Mouse (Mus musculus): ENCODE data around the gene Ncmap. TPM values are rescaled to one million over a fixed set of nuclear protein-coding genes. Genes with fewer than 3 reads are reported as not detected.

Gene Ncmap
- polyA plus RNA-seq (2015; fragmentation: Nextera tagmentation; extraction: Ambion mirVana), result 6.1 and 7.3 TPM in 2 replicates

DNA sequence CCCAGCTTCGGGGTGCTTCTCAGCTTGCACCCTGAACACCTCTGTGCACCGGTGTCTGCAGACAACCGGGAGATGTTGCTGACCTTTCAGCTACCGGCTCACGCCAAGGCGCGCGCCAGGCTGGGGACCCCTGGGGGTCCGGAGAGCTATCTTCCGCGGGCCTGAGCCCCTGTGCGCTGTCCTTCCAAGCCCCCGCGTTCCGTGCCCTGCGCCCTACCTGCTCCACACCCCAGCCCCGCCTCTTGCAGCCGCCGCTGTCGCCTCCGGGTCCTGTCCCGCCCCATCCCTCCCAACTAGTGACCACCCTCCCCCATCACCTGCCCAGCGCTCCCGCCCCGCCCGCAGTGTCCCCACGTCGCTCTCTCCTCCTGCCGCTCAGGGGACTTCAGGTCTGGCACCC is at the start of gene Ncmap:
Gene Ncmap (minus strand): TSS at position 237 of the 400 bp plus-strand sequence.
- no peak within 1 kb of the TSS for H3K27ac ChIP-seq (ENCODE audit: low read length)
- ATAC-seq, result peak; percentile 51
- H3K9ac ChIP-seq (ENCODE audit: low read depth, low read length), result peak within 1 kb of the TSS; percentile 68

DNA sequence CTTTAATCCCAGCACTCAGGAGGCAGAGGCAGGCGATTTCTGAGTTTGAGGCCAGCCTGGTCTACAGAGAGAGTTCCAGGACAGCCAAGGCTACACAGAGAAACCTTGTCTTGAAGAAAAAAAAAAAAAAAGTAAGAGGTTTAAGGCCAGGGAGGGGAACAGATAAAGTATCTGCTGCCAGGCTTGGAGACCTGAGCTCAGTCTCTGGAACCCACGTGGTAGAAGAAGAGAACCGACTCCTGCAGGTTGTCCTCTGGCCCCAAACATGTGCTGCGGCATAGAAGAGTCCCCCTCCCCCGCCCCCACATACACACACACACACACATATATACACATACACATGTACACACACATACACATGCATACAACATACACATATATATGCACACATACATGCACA is 44.4 kb upstream of the Ncmap start:
- H3K4me2 ChIP-seq (ENCODE audit: low read depth, low read length), result no peak overlapping the region
- no peaks in the 10 kb centered on the region for H3K36me3 ChIP-seq (ENCODE audit: control insufficient read depth, insufficient read depth, low read length)
- peaks cover 7% of the 10 kb centered on the region for H3K4me1 ChIP-seq (ENCODE audit: control insufficient read depth, insufficient read depth, low read length)
- no peak overlapping the region for H3K9ac ChIP-seq (ENCODE audit: low read depth, low read length)
- no peak overlapping the region for H3K4me3 ChIP-seq (ENCODE audit: low read length)
- H3K9me3 ChIP-seq (ENCODE audit: control insufficient read depth, low read length), result no peaks in the 10 kb centered on the region
- WGBS, result 75% methylated on average over 5 of the region's 5 CpGs
- H3K27me3 ChIP-seq (replicated peaks; ENCODE audit: control insufficient read depth, insufficient read depth, low read length), result no peaks in the 10 kb centered on the region
- no peak for ATAC-seq
- no peak overlapping the region for H3K27ac ChIP-seq (ENCODE audit: low read length)

More for the DNA sequence above, at the start of gene Ncmap:
- under 1% methylated on average over 29 of the region's 29 CpGs for WGBS
- Histone ChIP-seq H3K4me2 (ENCODE audit: low read depth, low read length) (peak within 1 kb of the TSS; percentile 91), H3K27me3 (replicated peaks; ENCODE audit: control insufficient read depth, insufficient read depth, low read length) (0 out of 2 replicates have a peak, but pooled peaks cover 9% of the 10 kb centered on the region), H3K4me3 (ENCODE audit: low read length) (peak within 1 kb of the TSS; percentile 57), H3K9me3 (ENCODE audit: control insufficient read depth, low read length) (no peaks in the 10 kb centered on the region), H3K36me3 (ENCODE audit: control insufficient read depth, insufficient read depth, low read length) (no peaks in the 10 kb centered on the region), H3K4me1 (ENCODE audit: control insufficient read depth, insufficient read depth, low read length) (peaks cover 13% of the 10 kb centered on the region; the same call in 1 of the 2 replicates)

DNA sequence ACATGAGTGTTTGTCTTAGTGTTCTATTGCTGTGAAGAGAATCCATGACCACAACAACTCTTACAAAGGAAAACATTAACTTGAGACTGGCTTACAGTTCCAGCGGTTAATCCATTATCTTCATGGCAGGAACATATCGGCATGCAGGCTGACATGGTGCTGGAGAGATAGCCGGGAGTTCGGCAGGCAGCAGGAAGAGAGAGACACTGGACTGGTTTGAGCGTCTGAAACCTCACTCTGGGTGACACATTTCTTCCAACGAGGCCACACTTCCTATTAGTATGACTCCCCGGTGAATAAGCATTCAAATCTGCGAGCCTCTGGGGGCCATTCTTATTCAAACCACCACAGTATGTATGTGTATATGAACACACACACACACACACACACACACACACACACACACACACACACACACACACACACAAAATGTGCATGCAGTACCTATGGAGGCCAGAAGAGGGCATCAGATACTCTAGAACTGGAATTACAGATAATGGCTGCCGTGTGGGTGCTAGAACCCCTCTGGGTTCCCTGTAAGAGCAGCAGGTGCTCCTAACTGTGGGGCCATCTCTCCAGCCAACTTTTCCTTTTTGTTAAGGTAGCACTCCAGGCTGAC is 42.0 kb upstream of the Ncmap start:
- WGBS, result 44% methylated on average over 9 of the region's 9 CpGs
- no peak overlapping the region for H3K4me2 ChIP-seq (ENCODE audit: low read depth, low read length)
- no peaks in the 10 kb centered on the region for H3K36me3 ChIP-seq (ENCODE audit: control insufficient read depth, insufficient read depth, low read length)
- H3K4me1 ChIP-seq (ENCODE audit: control insufficient read depth, insufficient read depth, low read length), result peaks cover 8% of the 10 kb centered on the region
- no peak overlapping the region for H3K4me3 ChIP-seq (ENCODE audit: low read length)
- no peaks in the 10 kb centered on the region for H3K9me3 ChIP-seq (ENCODE audit: control insufficient read depth, low read length)
- peak overlapping the region; percentile 48; the same call in 1 of the 2 replicates for H3K27ac ChIP-seq (ENCODE audit: low read length)
- H3K27me3 ChIP-seq (replicated peaks; ENCODE audit: control insufficient read depth, insufficient read depth, low read length), result no peaks in the 10 kb centered on the region
- H3K9ac ChIP-seq (ENCODE audit: low read depth, low read length), result no peak overlapping the region
- no peak for ATAC-seq

DNA sequence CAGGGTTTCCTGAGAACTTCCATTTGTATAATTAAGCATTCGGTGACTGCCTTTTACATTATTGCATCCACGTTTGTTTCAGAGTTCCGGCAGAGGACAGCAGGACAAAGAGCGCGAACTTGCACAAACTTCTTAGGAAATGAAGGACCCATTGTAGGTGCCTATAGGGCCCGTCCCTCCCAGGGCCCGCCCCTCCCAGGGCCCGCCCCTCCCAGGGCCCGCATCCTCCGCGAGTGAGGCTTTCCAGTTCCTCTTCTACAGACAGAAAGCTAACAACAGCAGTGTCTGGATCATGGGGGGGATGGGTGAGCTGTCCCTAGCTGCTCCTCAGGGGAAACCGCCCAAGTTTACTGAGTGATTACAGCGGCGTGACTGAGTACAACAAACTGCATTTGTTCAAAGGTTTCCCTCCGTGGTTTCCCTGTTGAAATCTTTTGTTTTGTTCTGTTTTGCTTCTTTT is 41.2 kb upstream of the Ncmap start:
- peak; percentile 93 for ATAC-seq
- peak overlapping the region; percentile 6; the same call in 1 of the 2 replicates for H3K4me3 ChIP-seq (ENCODE audit: low read length)

DNA sequence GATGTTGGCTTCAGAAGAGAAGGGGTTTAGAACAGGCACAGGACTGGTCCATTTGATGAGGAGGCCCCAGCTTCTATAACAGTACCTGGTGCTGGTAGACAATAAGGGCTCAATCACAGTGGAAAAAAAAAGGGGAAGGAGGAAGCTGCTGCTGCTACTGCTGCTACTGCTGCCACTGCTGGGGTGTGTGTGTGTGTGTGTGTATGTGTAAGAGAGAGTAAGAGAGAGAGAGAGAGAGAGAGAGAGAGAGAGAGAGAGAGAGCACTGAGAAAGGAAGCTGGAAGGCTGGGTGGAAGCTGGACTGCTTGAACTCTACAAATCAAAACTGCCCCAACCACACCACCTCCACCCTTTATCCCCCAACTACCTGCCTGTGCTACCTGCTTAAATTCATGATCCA is 39.9 kb upstream of the Ncmap start:
- Histone ChIP-seq H3K9me3 (ENCODE audit: control insufficient read depth, low read length) (no peaks in the 10 kb centered on the region), H3K4me2 (ENCODE audit: low read depth, low read length) (no peak overlapping the region), H3K27ac (ENCODE audit: low read length) (peak overlapping the region; percentile 56; the same call in 1 of the 2 replicates), H3K4me1 (ENCODE audit: control insufficient read depth, insufficient read depth, low read length) (peaks cover 19% of the 10 kb centered on the region), H3K36me3 (ENCODE audit: control insufficient read depth, insufficient read depth, low read length) (no peaks in the 10 kb centered on the region), H3K27me3 (replicated peaks; ENCODE audit: control insufficient read depth, insufficient read depth, low read length) (no peaks in the 10 kb centered on the region), H3K4me3 (ENCODE audit: low read length) (no peak overlapping the region), H3K9ac (ENCODE audit: low read depth, low read length) (no peak overlapping the region)
- ATAC-seq, result no peak

More for the DNA sequence above, 41.2 kb upstream of the Ncmap start:
- 2% methylated on average over 15 of the region's 15 CpGs for WGBS
- no peaks in the 10 kb centered on the region for H3K27me3 ChIP-seq (replicated peaks; ENCODE audit: control insufficient read depth, insufficient read depth, low read length)
- H3K4me2 ChIP-seq (ENCODE audit: low read depth, low read length), result peak overlapping the region; percentile 39
- no peaks in the 10 kb centered on the region for H3K9me3 ChIP-seq (ENCODE audit: control insufficient read depth, low read length)
- peaks cover 14% of the 10 kb centered on the region for H3K4me1 ChIP-seq (ENCODE audit: control insufficient read depth, insufficient read depth, low read length)
- H3K27ac ChIP-seq (ENCODE audit: low read length), result peak overlapping the region; percentile 67
- no peak overlapping the region for H3K9ac ChIP-seq (ENCODE audit: low read depth, low read length)
- no peaks in the 10 kb centered on the region for H3K36me3 ChIP-seq (ENCODE audit: control insufficient read depth, insufficient read depth, low read length)

DNA sequence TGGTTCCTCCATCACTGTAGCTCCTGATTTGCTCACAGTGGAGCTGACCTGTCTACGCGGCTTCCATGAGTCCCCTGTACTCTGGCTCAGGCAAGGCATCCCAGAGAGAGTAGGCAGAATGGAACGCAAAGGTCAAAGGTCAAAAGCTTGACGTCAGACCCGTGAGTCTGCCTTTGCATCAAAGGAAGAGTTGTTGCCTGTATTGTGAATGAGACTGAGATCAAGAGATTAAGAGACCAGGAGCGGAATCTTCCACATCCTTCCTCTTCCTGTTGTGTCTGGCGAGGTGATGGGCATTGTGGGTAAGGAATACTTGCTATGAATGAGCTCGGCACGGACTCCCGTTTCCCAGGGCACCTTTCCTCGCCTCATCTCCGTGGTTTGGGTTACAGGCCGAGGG is 38.3 kb upstream of the Ncmap start:
- peaks cover 20% of the 10 kb centered on the region for H3K4me1 ChIP-seq (ENCODE audit: control insufficient read depth, insufficient read depth, low read length)
- 59% methylated on average over 13 of the region's 13 CpGs for WGBS
- no peaks in the 10 kb centered on the region for H3K9me3 ChIP-seq (ENCODE audit: control insufficient read depth, low read length)
- no peak overlapping the region for H3K9ac ChIP-seq (ENCODE audit: low read depth, low read length)
- H3K4me3 ChIP-seq (ENCODE audit: low read length), result no peak overlapping the region
- no peaks in the 10 kb centered on the region for H3K36me3 ChIP-seq (ENCODE audit: control insufficient read depth, insufficient read depth, low read length)
- ATAC-seq, result no peak
- no peak overlapping the region for H3K4me2 ChIP-seq (ENCODE audit: low read depth, low read length)
- no peak overlapping the region for H3K27ac ChIP-seq (ENCODE audit: low read length)
- H3K27me3 ChIP-seq (replicated peaks; ENCODE audit: control insufficient read depth, insufficient read depth, low read length), result no peaks in the 10 kb centered on the region

DNA sequence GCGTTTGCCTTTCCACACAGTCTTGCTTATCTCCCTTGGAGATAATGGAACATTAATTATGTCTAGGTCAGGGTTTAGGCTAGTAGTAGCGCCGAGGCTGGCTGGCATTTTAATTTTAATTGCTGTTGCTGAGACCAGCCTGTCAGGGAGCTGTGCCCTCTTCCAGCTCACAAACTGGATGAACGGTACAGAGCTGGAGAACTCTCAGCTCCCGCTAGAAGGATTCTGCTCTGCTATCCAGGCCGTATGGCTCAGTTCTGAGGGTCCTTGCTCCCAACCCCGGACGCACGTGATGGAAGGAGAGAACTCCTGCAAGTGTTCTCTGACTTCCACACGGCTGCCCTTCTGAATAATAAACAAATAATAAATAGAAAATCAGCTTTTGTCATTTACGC is 36.4 kb upstream of the Ncmap start:
- no peak for ATAC-seq
- peak overlapping the region; percentile 91 for H3K9ac ChIP-seq (ENCODE audit: low read depth, low read length)
- WGBS, result 14% methylated on average over 11 of the region's 11 CpGs
- peak overlapping the region; percentile 85 for H3K4me3 ChIP-seq (ENCODE audit: low read length)
- H3K9me3 ChIP-seq (ENCODE audit: control insufficient read depth, low read length), result no peaks in the 10 kb centered on the region
- no peaks in the 10 kb centered on the region for H3K36me3 ChIP-seq (ENCODE audit: control insufficient read depth, insufficient read depth, low read length)
- H3K27ac ChIP-seq (ENCODE audit: low read length), result peak overlapping the region; percentile 77
- H3K27me3 ChIP-seq (replicated peaks; ENCODE audit: control insufficient read depth, insufficient read depth, low read length), result no peaks in the 10 kb centered on the region
- H3K4me2 ChIP-seq (ENCODE audit: low read depth, low read length), result peak overlapping the region; percentile 93
- peaks cover 17% of the 10 kb centered on the region for H3K4me1 ChIP-seq (ENCODE audit: control insufficient read depth, insufficient read depth, low read length)

DNA sequence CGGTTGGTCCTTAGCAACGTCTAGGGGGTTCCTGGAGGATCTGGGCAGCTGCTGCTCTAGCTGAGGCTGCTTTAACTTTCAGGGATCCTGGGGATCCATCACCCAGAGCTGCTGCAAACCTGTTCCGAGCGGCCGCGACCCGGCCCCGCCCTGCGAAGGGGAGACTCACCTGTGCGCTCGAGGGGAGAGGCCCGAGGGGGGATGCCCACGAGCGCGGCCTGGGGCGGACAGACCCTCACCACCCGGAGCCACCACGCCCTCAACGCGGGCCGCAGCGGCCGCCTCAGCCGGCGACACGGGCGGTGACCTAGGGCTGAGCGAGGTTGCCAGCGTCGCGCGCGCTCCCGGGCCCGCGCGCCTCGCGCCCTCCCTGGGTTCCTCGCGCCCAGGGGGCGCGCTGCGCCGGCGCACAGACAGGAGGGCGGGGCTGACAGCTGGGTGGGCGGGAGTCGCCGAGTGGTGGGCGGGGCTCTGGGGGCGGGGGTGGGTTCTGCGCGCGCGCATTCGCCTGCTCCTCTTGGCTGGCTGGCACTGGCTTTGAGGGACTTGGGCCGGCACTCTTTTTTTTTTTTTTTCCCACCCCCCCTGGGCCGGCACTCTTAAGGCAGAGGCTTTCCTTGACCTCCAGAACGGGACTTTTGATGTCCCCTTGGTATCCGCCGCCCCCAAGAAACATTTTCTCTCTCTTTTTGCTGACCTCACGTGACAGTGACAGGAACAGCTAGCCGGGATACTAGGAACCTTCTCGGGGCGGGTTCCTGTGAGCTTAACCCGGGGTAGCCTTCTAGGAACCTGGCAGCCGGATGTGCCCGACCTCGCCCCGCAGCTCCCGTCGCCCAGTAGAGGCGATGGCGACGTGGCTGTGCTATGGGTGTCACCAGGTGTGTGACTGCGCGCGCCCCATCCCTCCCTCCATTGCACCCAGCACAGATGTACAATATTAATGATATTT is 35.7 kb upstream of the Ncmap start, which contains the start of gene Rcan3:
Gene Rcan3 (minus strand): TSS at position 411 of the 952 bp plus-strand sequence.
- Histone ChIP-seq H3K36me3 (ENCODE audit: control insufficient read depth, insufficient read depth, low read length) (no peaks in the 10 kb centered on the region), H3K9ac (ENCODE audit: low read depth, low read length) (peak within 1 kb of the TSS; percentile 91), H3K4me1 (ENCODE audit: control insufficient read depth, insufficient read depth, low read length) (peaks cover 17% of the 10 kb centered on the region), H3K4me2 (ENCODE audit: low read depth, low read length) (peak within 1 kb of the TSS; percentile 93), H3K27ac (ENCODE audit: low read length) (peak within 1 kb of the TSS; percentile 77), H3K4me3 (ENCODE audit: low read length) (peak within 1 kb of the TSS; percentile 85), H3K27me3 (replicated peaks; ENCODE audit: control insufficient read depth, insufficient read depth, low read length) (no peaks in the 10 kb centered on the region), H3K9me3 (ENCODE audit: control insufficient read depth, low read length) (no peaks in the 10 kb centered on the region)
- peak; percentile 86 for ATAC-seq
- under 1% methylated on average over 73 of the region's 79 CpGs for WGBS

DNA sequence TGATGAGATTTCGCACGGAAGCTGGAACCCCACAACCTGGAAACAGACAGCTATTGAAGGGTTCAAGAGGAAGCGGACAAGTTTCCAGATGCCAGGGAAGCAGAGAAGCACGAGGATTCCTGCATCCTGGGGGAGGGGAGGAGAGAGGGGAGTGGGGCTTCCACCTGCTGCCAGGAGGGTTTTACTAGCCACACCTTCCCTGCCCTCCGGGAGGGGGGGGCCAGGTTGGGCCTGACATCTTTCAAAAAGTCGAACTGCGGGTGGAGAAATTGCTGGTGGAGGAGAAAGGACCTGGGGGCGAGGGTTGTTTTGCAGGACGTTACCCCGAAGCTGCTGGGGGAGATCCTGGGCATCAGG is 35.0 kb upstream of the Ncmap start:
- no peak for ATAC-seq
- no peaks in the 10 kb centered on the region for H3K27me3 ChIP-seq (replicated peaks; ENCODE audit: control insufficient read depth, insufficient read depth, low read length)
- H3K27ac ChIP-seq (ENCODE audit: low read length), result peak overlapping the region; percentile 72
- H3K4me2 ChIP-seq (ENCODE audit: low read depth, low read length), result peak overlapping the region; percentile 93
- peak overlapping the region; percentile 91 for H3K9ac ChIP-seq (ENCODE audit: low read depth, low read length)
- H3K9me3 ChIP-seq (ENCODE audit: control insufficient read depth, low read length), result no peaks in the 10 kb centered on the region
- no peaks in the 10 kb centered on the region for H3K36me3 ChIP-seq (ENCODE audit: control insufficient read depth, insufficient read depth, low read length)
- peaks cover 17% of the 10 kb centered on the region for H3K4me1 ChIP-seq (ENCODE audit: control insufficient read depth, insufficient read depth, low read length)
- H3K4me3 ChIP-seq (ENCODE audit: low read length), result peak overlapping the region; percentile 85
- 6% methylated on average over 10 of the region's 10 CpGs for WGBS
